Mouse (Mus musculus): ENCODE results near the gene Rnaseh2a.
"Not testable (repeated sequence)": the region's sequence is repeated elsewhere in the genome, so short reads cannot be mapped to it uniquely, and the experiment has no call there.

The Rnaseh2a gene

DNA sequence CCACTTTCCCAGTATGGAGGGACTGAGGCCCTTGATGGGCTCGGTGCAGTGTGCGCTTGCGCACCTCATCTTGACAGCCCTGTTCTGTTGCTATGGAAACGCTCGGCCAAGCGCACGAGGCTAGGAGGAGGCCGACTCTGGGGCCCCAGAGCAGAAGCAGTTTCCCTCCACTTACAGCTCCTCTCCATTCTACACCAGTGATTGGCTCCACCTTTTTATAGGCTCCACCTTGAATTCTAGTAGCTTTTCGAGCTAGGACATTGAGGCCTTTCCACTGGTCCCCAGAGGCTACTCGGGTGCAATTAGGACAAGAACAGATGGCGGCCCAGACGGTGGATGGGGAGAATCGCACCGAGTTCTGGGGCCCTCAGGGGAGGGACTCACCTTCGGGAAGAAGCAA lies 34.7 kb downstream of the Rnaseh2a start:
- DNase-seq (ENCODE audit: low read depth, low spot score): peak; percentile 36

DNA sequence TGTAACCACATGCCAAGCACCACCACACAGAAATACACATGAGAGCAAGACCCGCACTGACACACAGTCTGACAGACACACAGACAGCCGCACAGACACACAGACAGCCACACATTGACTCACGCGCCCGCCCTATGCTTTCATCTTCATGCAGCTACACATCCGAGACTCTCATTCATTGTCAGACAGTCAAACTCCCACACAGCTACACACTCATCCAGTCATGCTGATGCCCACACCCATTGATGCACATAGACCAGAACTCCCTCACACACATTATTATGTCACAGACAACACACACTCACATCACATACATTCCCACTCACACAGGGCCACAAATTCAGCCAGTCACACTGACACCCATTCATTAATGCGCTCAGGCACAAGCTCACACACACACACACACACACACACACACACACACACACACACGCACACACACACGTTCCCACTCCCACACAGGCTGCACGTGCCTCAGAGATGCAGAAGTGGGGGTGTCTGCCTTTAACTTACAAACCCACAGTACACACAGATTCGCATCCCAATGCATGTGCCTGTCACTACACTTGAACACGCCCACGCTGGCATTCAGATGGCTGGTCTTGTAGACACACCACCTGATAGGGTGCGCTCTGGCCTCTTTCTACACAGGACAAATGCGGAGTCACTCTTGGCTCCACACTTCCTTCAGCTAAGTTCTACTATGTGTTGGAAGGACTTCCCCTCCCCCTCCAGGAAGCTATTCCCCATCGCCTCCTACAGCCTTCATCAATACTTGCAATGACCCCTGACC lies 35.6 kb downstream of the Rnaseh2a start:
- DNase-seq (ENCODE audit: low read depth, low spot score): no peak

DNA sequence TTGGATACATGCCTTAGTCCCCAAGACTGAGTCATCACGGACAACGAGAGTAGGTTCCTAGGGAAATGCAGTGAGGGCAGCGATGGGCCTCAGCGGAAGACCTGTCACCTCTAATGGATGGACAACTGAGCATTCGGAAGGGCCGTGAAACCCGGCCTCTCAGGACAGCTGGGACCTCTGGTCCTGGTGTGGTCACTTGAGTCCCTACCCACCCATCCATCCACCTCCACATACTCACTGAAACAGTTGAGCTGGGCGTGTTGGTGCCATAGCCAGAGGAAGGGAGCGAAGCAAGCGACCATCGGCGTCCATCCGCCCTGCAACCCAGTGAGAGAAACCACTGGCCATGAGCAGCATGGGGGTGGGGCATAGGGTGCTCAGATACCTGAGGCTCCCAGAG lies 39.0 kb downstream of the Rnaseh2a start:
- no peak for DNase-seq (ENCODE audit: low read depth, low spot score)

DNA sequence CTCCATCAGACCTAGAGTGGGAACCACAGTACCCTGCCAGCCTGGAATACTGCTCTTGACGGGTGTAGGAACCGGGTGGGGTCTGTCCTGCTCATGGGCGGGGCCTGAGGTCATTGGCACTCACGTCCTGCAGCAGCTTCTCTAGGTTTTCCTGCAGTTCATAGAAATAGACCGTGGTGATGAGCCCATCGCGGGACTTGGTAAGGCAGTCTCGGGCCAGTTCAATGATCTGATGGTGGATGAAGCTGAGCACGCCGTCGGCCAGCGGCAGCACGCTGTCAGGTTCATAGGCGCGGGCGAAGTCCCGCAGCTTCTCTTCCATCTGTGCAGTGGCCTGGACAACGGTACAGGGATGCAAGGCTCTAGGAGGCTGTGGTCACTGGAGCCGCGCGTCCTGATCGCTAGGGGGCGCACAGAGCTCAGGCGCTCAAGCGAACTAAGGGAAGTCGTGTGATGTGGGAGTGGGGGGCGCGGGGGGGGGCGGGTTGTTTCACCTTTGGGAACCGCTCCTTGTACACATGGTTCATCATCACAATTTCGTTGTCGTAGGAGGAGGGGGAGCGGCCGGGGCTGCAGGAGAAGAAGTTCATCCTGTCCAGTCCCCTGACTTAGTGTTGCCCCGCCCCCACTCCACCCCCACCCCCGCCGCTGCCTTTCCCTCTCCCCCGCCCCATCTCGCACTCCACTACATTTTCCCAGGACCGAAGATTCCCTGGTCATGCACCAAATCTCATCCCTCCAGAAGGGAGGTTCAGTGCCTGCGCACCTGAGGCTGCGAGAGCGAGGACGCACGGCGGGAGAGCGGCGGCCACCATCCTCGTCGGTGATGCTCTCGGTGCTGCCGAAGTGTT lies 40.9 kb downstream of the Rnaseh2a start:
- DNase-seq (ENCODE audit: low read depth, low spot score): peak; percentile 68

DNA sequence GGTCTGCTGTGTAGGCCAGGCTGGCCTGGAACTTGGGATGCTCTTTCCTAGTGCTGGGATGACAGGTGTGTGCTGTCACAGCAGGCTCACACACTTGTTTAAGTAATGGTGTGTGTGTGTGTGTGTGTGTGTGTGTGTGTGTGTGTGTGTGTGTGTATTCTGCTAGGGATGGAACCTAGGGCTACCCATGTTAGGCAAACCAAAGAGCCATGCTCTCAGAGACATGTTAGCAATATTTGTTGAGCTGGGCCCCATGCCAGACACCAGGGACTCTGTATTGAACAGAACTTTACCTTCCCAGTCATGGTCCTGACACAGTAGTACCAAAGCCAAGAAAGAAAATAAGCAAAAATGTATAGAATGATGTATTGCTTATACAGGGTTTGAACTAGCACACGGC lies 42.1 kb downstream of the Rnaseh2a start:
- no peak for DNase-seq (ENCODE audit: low read depth, low spot score)

DNA sequence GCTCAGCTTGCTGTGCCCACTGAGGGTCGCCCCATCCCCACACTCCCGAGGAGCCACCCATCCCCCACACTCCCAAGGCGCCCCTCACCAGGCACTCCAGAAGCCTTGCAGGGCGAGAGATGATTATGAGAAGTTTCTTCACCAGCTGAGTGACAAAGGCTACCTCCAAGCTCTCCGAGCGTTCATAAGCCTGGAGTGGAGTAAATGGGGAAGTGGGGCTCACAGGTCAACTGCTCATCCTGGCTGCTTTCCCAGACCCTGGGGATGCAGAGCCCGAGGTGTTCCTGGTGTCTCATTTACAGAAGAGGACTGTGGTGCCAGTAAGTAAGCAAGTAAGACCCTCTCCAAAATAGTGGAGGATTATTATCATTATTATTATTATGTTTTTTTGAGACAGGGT lies 44.0 kb downstream of the Rnaseh2a start:
- DNase-seq (ENCODE audit: low read depth, low spot score): no peak

DNA sequence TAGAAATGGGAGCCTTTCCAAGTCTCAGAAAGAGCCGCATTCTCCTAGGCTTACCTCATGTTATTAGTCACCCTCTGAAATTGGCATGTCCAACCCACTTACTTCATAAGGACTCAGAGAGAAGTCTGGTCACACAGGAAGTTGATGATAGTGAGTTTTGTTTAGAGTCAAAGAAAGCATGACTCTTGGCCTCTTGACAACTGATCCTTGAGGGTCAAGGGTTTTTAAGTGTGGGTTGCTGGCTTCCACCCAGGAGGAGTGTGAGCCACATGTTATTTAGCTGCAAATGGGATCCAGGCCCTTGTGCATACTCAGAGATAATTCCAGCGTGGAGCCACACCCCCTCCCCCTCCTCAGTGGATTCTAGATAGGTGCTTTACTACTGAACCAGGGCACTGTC lies 48.0 kb downstream of the Rnaseh2a start:
- no peak for DNase-seq (ENCODE audit: low read depth, low spot score)

DNA sequence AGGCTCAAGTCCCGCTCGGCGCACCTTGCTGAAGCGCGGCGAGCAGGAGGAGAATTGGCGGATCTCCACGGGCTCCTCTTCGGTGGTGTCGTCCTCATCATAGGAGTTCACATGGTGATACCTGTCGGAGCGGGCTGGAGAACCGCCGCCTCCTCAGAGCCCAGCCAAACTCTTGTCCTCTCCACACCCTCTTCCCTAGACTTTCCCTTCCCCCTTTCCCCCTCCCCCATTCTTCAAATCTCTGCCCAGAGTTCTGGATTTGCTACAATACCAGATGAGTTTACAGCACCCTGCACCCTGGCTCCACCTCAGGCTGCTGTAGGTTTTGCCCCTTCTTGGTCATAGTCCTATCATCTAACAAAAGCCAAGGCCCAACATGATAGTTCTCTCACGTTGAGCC lies 50.9 kb downstream of the Rnaseh2a start:
- no peak for DNase-seq (ENCODE audit: low read depth, low spot score)

DNA sequence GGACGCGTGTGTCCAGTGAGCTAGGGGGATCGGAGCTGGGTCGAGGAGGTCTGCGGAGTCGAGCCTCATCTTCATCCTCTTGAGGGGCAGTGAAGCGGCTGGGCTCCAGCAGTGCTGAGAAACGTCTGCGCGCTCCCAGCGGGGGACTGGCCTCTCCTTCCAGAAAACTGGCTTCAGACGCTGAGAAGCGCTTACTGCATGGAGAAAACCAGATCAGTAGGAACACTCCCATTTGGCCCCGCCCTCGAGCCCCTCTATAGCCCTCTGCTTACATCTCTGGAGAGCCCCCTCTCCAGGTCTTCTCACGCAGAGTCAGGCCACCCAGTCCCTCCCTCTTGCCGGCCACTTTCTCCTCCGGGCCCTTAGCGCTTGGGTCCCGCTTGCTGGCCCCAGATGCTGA lies 51.8 kb downstream of the Rnaseh2a start:
- no peak for DNase-seq (ENCODE audit: low read depth, low spot score)

DNA sequence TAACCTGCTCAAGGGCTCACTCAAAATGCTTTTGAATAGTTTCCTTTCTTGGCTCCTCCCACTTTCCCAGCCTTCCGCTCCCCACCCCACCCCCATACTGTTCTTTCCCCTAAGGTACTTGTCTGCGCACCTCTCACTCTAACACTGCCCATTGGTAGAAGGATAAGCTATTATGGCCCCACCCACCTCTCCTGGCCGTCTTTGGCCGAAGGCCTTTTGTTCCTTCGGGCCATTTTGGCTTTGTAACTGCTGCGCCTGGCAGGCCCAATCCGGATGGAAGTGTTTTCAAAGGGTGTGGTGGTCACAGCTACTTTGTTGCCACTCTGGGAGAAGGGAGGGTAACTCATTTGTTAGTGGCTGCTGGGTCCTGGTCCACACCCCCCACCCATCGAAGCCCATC lies 54.3 kb downstream of the Rnaseh2a start:
- no peak for DNase-seq (ENCODE audit: low read depth, low spot score)

DNA sequence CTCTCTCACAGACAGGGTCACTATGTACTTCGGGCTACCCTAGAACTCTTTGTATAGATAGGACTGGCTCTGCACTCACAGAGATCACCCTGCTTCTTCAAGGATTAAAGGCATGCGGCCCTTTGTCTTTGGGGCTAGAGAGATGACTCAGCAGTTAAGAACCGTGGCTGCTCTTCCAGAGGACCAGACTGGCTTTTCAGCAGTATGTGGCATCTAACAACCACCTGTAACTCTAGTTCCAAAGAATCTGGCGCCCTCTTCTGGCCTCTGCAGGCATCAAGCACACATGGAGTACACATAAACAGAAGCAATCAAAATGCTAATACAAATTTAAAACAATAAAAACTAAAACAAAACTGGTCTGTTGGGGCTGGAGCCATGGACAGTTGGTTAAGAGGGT lies 55.6 kb downstream of the Rnaseh2a start:
- DNase-seq (ENCODE audit: low read depth, low spot score): peak; percentile 71

DNA sequence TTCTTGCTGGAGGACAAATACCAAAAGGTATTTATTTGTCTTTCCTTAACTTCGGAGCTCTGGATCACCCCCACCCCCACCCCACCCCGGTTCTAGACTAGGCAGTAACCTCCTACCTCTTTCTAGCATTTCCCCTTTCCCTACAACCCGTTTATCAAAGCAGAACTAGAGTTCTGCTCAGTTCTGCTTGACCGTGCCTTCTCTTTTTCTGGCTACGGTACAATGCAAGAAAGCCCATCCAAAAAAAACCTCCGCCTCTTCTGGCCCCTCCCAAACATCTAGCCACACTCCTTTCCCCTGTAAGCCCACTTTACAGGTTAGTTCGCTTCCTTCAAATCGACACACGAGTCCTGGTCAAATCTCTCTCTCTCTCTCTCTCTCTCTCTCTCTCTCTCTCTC lies 56.1 kb downstream of the Rnaseh2a start:
- DNase-seq (ENCODE audit: low read depth, low spot score): no peak

DNA sequence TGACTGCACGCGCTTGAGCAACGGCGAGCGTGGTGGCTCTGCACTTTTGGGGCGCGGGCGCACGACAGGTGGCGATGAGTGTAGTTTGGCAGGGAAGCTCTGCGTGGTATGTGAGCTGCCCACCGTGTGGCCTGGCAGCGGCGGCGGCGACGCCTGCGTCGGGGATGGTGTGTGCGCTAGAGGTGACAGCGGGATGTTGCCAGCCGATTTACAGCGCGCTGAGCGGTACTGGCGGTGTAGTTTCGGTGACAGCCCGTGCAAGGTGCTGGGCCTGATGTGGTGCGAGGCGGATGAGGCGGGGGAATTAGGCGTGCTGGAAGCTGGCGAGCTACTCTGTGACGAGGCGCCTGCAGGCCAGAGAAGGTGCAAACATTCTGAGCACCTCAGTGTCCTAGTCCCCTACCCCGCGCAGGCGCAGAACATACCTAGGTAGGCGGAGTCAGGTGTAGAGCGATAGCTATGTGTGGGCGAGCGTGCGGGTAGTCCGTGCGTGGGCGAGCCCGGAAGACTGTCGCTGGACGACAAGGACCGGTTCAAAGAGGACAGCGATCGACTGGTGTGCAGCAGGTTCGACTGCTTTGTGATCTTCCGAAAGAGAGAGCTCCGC lies 56.6 kb downstream of the Rnaseh2a start:
- DNase-seq (ENCODE audit: low read depth, low spot score): peak; percentile 94

DNA sequence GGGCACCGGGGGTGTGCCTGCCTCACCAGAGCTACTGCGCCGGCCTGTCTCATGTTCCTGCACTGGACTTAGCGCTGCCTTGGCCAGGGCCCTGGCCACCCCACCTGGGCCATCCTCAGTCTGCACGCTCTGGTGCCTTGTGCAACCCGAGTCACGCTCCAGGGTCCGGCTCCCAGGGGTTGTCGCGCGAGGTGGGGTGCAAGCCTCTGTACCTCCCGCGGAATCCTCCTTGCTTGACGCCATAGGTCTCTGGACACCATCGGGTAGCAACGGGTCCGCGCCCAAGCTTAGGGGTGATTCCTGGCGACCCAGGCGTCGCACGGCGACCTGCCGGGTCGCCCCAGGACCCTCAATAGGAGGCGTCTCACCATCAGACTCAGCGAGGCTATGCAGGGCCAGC lies 57.2 kb downstream of the Rnaseh2a start:
- DNase-seq (ENCODE audit: low read depth, low spot score): no peak

DNA sequence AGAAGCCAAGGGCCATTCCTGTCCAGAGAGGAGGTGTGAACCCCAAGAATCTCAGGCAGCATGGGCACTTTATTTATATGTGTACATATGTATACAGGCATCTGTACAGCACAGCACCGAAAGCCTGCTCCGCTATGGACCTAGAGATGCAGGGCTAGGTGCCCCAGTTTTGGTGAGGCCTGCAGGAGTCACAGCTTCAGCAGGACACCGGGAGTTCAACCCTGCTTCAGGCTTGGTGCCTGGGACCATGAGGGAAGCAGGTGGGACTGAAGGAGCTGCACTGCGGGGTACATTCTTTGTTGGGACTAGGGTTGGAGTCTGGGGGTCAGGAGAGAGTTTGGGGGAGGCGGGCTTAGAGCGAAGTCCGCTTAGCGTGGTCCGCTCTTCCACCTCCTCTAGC lies 57.7 kb downstream of the Rnaseh2a start:
- no peak for DNase-seq (ENCODE audit: low read depth, low spot score)

DNA sequence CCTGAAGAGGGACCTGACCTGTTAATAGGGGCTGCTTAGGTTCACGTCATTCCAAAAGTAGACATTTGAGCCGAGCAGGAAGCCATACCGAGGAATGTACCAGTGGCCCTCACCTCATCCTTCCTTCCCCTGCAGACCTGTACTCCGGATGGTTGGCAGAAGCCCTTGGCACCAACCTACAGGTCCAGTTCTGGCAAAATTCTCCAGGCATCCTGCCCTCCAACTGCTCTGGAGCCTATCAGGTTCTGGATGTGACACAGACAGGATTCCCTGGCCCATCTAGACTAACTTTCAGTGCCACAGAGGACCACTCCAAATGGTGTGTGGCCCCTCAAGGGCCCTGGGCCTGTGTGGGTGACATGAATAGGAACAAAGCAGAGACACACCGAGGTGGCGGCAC lies 59.0 kb downstream of the Rnaseh2a start:
- DNase-seq (ENCODE audit: low read depth, low spot score): no peak

DNA sequence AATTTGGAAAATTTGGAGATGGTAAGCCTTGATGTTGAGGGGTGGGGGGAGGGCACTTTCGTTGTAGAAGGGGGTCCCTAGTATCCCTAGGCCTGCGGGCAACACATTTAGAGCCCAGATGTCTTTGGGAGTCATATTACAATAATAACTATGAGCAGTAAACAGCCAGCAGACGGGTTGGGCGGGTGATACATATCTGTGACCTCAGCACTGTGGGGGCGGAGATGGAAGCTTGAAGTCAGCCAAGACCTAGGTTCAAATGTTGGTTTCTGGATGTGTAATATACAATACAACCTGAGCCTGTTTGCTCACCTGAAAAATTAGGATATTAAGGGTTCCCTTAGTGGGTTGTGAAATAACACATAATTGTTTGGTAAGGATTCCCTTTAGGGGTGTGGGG lies 59.6 kb downstream of the Rnaseh2a start:
- DNase-seq (ENCODE audit: low read depth, low spot score): peak; percentile 49

DNA sequence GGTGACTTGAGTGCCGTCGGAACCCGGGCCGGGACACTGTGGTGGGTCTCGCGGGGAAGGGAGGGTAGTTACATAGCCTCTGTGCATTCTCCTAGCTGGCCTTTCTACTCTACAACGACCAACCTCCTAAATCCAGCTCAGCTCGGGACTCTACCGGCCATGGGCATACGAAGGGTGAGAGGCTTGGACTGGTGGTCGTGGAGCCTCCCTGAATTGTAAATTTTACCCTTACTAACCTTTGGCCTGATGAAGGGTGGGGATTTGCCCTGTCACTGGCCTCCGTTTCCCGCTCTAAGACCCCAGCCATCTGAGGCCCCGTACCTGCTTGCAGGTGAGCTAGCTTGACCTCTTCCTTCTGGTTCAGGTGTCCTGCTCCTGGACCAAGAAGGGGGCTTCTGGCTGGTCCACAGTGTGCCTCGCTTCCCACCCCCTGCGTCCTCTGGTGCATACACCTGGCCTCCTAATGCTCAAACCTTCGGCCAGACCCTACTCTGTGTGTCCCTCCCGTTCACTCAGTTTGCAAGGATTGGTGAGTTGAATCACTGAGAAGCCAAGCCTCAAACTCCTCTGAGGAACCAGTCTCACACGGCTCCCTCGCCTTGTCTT lies 60.3 kb downstream of the Rnaseh2a start:
- DNase-seq (ENCODE audit: low read depth, low spot score): no peak

DNA sequence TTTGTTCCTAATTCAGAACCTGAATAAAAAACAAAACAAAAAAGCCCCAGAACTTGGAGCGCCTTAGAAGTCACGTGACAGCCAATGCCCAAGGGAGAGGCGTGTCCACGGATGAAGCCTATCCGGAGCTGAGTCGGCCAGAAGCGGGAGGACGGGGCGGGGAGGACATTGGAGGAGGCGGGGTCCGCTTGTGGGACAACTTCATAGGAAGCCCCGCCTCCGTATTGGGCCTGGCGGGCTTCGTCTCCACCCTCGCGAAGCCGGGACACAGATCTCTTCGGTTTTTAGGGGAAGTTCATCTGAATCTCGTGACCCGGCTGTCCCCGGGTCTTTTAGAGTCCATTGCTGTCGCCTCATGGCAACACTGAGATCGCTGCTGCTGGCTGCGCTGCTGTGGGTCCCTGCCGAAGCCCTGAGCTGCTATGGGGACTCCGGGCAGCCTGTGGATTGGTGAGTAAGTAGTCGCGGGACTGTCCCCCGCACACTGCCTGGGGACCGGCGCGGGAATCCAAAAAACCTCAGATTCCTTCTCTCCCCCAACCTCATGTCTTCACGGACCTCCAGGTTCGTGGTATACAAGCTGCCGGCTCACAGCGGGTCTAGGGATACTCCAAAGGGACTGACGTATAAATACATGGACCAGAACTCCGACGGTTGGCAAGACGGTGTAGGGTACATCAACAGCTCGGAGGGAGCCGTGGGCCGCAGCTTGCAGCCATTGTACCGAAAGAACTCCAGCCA lies 61.0 kb downstream of the Rnaseh2a start, which contains the start of gene Dnase2a:
TSS of gene Dnase2a (plus strand) at position 140 of the 741 bp plus-strand sequence.
- DNase-seq (ENCODE audit: low read depth, low spot score): peak; percentile 95

DNA sequence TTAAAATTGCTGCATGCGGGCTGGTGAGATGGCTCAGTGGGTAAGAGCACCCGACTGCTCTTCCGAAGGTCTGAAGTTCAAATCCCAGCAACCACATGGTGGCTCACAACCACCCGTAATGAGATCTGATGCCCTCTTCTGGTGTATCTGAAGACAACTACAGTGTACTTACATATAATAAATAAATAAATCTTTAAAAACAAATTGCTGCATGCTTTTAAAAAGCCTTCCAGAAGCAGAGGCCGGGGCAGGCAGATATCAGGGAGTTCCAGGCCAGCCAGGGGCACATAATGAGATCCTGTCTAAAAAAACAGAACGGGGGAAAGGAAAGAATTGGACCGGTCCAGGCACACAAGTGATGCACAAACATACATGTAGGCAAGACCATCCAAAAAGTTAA lies 61.6 kb downstream of the Rnaseh2a start:
- not testable (repeated sequence) for DNase-seq (ENCODE audit: low read depth, low spot score)

DNA sequence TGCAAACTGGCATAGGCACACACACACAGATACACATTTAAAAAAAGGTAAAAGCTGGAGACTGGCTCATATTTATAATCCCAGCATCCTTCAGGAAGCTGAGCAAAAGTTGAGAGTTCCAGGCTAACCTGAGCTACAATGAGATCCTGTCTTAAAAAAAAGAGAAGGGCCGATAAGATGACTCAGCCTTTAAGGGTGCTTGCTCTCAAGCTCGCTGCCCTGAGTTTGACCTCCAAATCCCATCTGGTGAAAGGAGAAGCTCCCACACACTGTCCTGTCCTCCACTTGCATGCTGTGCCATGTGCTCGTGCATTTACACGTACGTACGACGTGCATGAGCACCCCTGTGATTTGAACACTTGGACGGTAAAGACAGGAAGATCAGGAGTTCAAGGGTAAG lies 62.1 kb downstream of the Rnaseh2a start:
- no peak for DNase-seq (ENCODE audit: low read depth, low spot score)
